Mouse (Mus musculus): ENCODE data around the gene Dmbt1.

DNA sequence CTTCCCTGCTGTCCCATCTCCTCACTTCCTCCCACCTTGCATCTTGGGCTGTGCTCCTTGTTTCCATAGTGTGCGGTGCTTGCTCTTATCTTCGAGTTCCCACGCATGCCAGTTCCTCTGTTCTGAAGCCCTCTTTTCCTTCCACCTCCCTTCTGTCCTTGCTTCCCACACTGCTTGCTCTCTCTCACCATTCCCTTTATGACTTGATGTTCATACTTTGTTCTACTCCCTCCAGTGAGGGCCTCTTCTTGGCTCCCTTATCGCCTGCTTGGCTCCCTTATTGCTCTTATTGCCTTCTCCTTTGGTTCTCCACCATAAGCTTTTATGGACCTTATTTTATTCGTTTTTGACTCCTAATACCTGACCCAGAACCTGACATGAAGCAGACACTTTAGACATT is 22.7 kb upstream of the Dmbt1 start:
- TF ChIP-seq TAL1 (IDR thresholded peaks at IDR 0.05; ENCODE audit: low read length): no peak
- TF ChIP-seq MEF2A (IDR thresholded peaks at IDR 0.05; ENCODE audit: extremely low read depth, insufficient replicate concordance, low read depth, low read length, poor library complexity, severe bottlenecking): no peak
- TF ChIP-seq GATA1 (IDR thresholded peaks at IDR 0.05; ENCODE audit: low read depth, low read length): no peak
- TF ChIP-seq ZKSCAN1 (IDR thresholded peaks at IDR 0.05; ENCODE audit: low read depth, low read length): no peak
- TF ChIP-seq CTCF (IDR thresholded peaks at IDR 0.05 in 2 of 3, conservative IDR thresholded peaks at IDR 0.05 in 1 of 3; ENCODE audit: control insufficient read depth in 1 of 3, insufficient read depth in 1 of 3, low read depth in 2 of 3, low read length in 3 of 3, poor library complexity in 1 of 3, severe bottlenecking in 1 of 3): no peak
- TF ChIP-seq ZMIZ1 (IDR thresholded peaks at IDR 0.05; ENCODE audit: low read depth, low read length): no peak
- no peak for TF ChIP-seq KAT2A (conservative IDR thresholded peaks at IDR 0.05; ENCODE audit: low read depth, low read length)
- TF ChIP-seq POLR2A (IDR thresholded peaks at IDR 0.05; ENCODE audit: control insufficient read depth in 1 of 2, insufficient read depth in 1 of 2, low read depth in 1 of 2, low read length in 2 of 2, poor library complexity in 1 of 2): no peak
